Mouse (Mus musculus): Measurements from ENCODE around the gene Bpifb4. TPM values are rescaled to one million over a fixed set of nuclear protein-coding genes. Genes with fewer than 3 reads are reported as not detected.

Gene Bpifb4
- 0.04 and 0.05 TPM in 2 replicates for polyA plus RNA-seq (2012; rRNA removed)
- polyA plus RNA-seq (2014; fragmentation: Nextera tagmentation; extraction: Ambion mirVana), result 0.09 and 0.15 TPM in 2 replicates

DNA sequence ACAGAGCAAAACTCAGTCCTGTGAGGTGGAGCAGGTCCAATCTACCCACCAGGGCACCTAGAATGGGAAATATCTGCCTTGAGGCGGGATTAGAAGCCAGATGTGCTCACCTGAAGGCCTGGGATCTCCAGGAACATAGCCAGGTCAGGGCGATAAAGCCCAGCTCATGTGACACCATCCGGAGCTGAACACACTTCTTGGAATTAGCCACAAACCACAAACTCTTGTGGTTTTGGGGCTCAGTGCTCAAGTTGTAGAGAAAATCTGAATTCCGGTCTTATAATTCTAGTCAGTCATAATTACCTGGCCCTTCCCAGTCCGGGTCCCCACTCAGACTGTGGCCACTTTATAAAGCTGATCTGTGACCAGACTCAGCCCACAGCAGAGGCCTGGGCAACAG is at the start of gene Bpifb4:
Bpifb4 (plus strand) TSS at position 370 of the 400 bp plus-strand sequence.
- no peak within 1 kb of the TSS for H3K27ac ChIP-seq
- no peak within 1 kb of the TSS for H3K9ac ChIP-seq (replicated peaks)
- no peaks in the 10 kb centered on the region for H3K9me3 ChIP-seq (ENCODE audit: control insufficient read depth, low read length)
- H3K27me3 ChIP-seq (ENCODE audit: control insufficient read depth, insufficient read depth, low read length), result no peaks in the 10 kb centered on the region
- ATAC-seq (ENCODE audit: insufficient read depth), result no peak
- TF ChIP-seq EP300 (IDR thresholded peaks at IDR 0.05; ENCODE audit: low read depth) (no peak), CTCF (IDR thresholded peaks at IDR 0.05; ENCODE audit: low read depth) (no peak)
- no peak within 1 kb of the TSS for H3K4me3 ChIP-seq (ENCODE audit: insufficient read depth in 1 of 2, low read depth in 2 of 2, low read length in 2 of 2)
- H3K36me3 ChIP-seq (replicated peaks; ENCODE audit: control insufficient read depth, insufficient read depth, low read depth), result no peaks in the 10 kb centered on the region
- H3K4me2 ChIP-seq (ENCODE audit: low read depth), result no peak within 1 kb of the TSS
- DNase-seq (ENCODE audit: low read depth in 3 of 3, low spot score in 3 of 3), result no peak
- WGBS (ENCODE audit: insufficient replicate concordance), result 21% methylated on average over 5 of the region's 5 CpGs
- H3K4me1 ChIP-seq (replicated peaks; ENCODE audit: control insufficient read depth in 2 of 2, insufficient read depth in 2 of 2, low read length in 1 of 2), result no peaks in the 10 kb centered on the region

DNA sequence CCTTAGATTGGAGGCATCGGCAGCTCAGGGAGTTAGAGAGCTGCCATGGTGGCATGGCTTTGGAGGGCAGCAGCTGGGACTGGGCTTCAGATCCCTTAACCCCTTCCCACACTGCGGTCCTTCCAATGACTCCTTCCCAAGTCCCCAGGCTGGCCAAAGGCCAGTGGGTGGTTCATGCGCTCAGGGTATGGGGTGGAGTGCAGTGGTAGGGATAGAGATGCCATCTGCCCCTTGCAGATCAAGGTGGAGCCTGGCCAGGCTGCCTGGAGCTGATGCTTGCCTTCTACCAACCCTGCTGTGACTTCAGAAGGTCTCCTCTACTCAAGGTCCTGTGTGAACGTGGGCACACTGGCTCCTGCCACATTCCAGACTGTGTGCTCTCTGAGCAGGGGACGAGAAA is 38.9 kb upstream of the Bpifb4 start:
- H3K4me2 ChIP-seq (ENCODE audit: low read depth), result no peak overlapping the region
- WGBS (ENCODE audit: insufficient replicate concordance), result 55% methylated on average over 5 of the region's 5 CpGs
- no peak overlapping the region for H3K9ac ChIP-seq (replicated peaks)
- DNase-seq (ENCODE audit: low read depth in 3 of 3, low spot score in 3 of 3) (no peak), ATAC-seq (ENCODE audit: insufficient read depth) (no peak)
- no peaks in the 10 kb centered on the region for H3K4me1 ChIP-seq (replicated peaks; ENCODE audit: control insufficient read depth in 2 of 2, insufficient read depth in 2 of 2, low read length in 1 of 2)
- no peak overlapping the region for H3K4me3 ChIP-seq (ENCODE audit: insufficient read depth in 1 of 2, low read depth in 2 of 2, low read length in 2 of 2)
- no peaks in the 10 kb centered on the region for H3K9me3 ChIP-seq (ENCODE audit: control insufficient read depth, low read length)
- no peak overlapping the region for H3K27ac ChIP-seq
- TF ChIP-seq CTCF (IDR thresholded peaks at IDR 0.05; ENCODE audit: low read depth) (no peak), EP300 (IDR thresholded peaks at IDR 0.05; ENCODE audit: low read depth) (no peak)
- H3K27me3 ChIP-seq (ENCODE audit: control insufficient read depth, insufficient read depth, low read length), result no peaks in the 10 kb centered on the region
- no peaks in the 10 kb centered on the region for H3K36me3 ChIP-seq (replicated peaks; ENCODE audit: control insufficient read depth, insufficient read depth, low read depth)

DNA sequence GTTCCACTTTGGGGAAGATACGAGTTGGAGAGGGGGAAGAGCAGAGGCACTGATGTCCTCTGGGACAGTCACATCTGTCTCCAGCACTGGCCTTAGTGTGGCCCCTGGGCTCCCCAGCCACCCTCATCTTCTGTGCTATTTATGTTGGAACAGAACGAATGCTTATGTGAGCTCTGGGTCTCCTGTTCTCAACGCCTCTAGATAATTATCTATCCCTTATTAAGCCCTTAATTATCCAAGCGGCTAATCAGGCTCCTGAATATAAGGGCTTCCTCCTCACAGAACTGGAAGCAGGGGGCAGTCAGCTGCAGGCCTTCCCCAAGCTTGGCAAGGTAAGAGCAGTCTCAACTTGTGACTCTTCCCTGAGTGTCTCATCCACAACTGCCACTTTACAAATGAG is 37.9 kb upstream of the Bpifb4 start, which contains the start of gene Bpifb6:
Bpifb6 (plus strand) TSS at position 301 of the 400 bp plus-strand sequence.
- H3K27ac ChIP-seq, result no peak within 1 kb of the TSS
- H3K27me3 ChIP-seq (ENCODE audit: control insufficient read depth, insufficient read depth, low read length), result no peaks in the 10 kb centered on the region
- DNase-seq (ENCODE audit: low read depth in 3 of 3, low spot score in 3 of 3) (no peak), ATAC-seq (ENCODE audit: insufficient read depth) (no peak)
- TF ChIP-seq EP300 (IDR thresholded peaks at IDR 0.05; ENCODE audit: low read depth) (no peak), CTCF (IDR thresholded peaks at IDR 0.05; ENCODE audit: low read depth) (no peak)
- H3K9ac ChIP-seq (replicated peaks), result no peak within 1 kb of the TSS
- H3K4me3 ChIP-seq (ENCODE audit: insufficient read depth in 1 of 2, low read depth in 2 of 2, low read length in 2 of 2), result no peak within 1 kb of the TSS
- no peaks in the 10 kb centered on the region for H3K4me1 ChIP-seq (replicated peaks; ENCODE audit: control insufficient read depth in 2 of 2, insufficient read depth in 2 of 2, low read length in 1 of 2)
- no peaks in the 10 kb centered on the region for H3K36me3 ChIP-seq (replicated peaks; ENCODE audit: control insufficient read depth, insufficient read depth, low read depth)
- H3K9me3 ChIP-seq (ENCODE audit: control insufficient read depth, low read length), result no peaks in the 10 kb centered on the region
- H3K4me2 ChIP-seq (ENCODE audit: low read depth), result no peak within 1 kb of the TSS
- 45% methylated on average over 4 of the region's 4 CpGs for WGBS (ENCODE audit: insufficient replicate concordance)

DNA sequence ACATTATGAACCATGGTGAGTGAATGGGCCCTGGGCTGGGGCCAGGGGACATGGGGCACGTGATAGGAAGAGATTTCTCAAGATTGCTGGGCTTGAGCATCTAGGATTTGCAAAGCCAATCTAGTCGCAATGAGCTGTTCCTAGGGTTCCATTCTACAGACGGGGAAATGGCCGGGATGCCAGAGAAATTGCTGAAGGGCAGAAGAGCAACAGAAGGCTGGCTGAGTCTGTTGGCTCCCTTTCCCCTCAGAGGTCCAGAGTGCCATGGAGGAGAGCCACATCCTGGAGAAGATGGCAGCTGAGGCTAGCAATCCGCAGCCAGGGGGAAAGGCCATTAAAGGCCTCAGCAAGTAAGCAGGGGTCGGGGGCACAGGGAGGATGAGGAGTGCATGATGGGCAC is 35.3 kb upstream of the Bpifb4 start:
- no peaks in the 10 kb centered on the region for H3K9me3 ChIP-seq (ENCODE audit: control insufficient read depth, low read length)
- WGBS (ENCODE audit: insufficient replicate concordance), result 54% methylated on average over 6 of the region's 6 CpGs

DNA sequence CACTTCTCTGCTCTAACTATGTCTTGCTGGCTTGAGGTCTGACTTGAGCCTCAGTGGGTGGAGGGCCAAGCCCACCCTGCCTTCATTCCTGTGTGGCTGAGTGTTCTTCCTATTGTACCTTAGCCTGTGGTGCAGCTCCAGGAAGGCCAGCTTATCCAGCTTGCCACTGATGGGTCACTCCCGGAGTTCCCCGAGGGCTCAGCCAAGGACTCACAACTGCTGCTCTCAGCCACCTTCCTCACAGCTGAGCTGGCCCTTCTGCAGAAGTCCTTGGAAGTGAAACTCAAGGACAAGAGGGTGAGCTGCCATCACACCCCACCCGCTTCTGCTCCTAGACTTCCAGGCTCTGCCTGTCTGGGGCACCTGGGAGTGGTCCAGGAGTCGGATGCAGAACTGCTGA is 31.4 kb upstream of the Bpifb4 start:
- H3K27me3 ChIP-seq (ENCODE audit: control insufficient read depth, insufficient read depth, low read length), result no peaks in the 10 kb centered on the region
- no peaks in the 10 kb centered on the region for H3K9me3 ChIP-seq (ENCODE audit: control insufficient read depth, low read length)
- no peaks in the 10 kb centered on the region for H3K4me1 ChIP-seq (replicated peaks; ENCODE audit: control insufficient read depth in 2 of 2, insufficient read depth in 2 of 2, low read length in 1 of 2)
- DNase-seq (ENCODE audit: low read depth in 3 of 3, low spot score in 3 of 3) (no peak), ATAC-seq (ENCODE audit: insufficient read depth) (no peak)
- no peak overlapping the region for H3K9ac ChIP-seq (replicated peaks)
- WGBS (ENCODE audit: insufficient replicate concordance), result 54% methylated on average over 4 of the region's 4 CpGs
- H3K36me3 ChIP-seq (replicated peaks; ENCODE audit: control insufficient read depth, insufficient read depth, low read depth), result no peaks in the 10 kb centered on the region
- H3K4me2 ChIP-seq (ENCODE audit: low read depth), result no peak overlapping the region
- no peak for TF ChIP-seq CTCF (IDR thresholded peaks at IDR 0.05; ENCODE audit: low read depth)
- no peak for TF ChIP-seq EP300 (IDR thresholded peaks at IDR 0.05; ENCODE audit: low read depth)
- no peak overlapping the region for H3K27ac ChIP-seq
- H3K4me3 ChIP-seq (ENCODE audit: insufficient read depth in 1 of 2, low read depth in 2 of 2, low read length in 2 of 2), result no peak overlapping the region

More for the DNA sequence above, 35.3 kb upstream of the Bpifb4 start:
- H3K36me3 ChIP-seq (replicated peaks; ENCODE audit: control insufficient read depth, insufficient read depth, low read depth), result no peaks in the 10 kb centered on the region
- no peak for DNase-seq (ENCODE audit: low read depth in 3 of 3, low spot score in 3 of 3)
- H3K9ac ChIP-seq (replicated peaks), result no peak overlapping the region
- no peak overlapping the region for H3K4me2 ChIP-seq (ENCODE audit: low read depth)
- no peak overlapping the region for H3K27ac ChIP-seq
- H3K4me1 ChIP-seq (replicated peaks; ENCODE audit: control insufficient read depth in 2 of 2, insufficient read depth in 2 of 2, low read length in 1 of 2), result no peaks in the 10 kb centered on the region
- H3K4me3 ChIP-seq (ENCODE audit: insufficient read depth in 1 of 2, low read depth in 2 of 2, low read length in 2 of 2), result no peak overlapping the region
- no peak for ATAC-seq (ENCODE audit: insufficient read depth)
- H3K27me3 ChIP-seq (ENCODE audit: control insufficient read depth, insufficient read depth, low read length), result no peaks in the 10 kb centered on the region
- TF ChIP-seq EP300 (IDR thresholded peaks at IDR 0.05; ENCODE audit: low read depth) (no peak), CTCF (IDR thresholded peaks at IDR 0.05; ENCODE audit: low read depth) (no peak)

Measured in liver, embryonic 14.5 days (tissue).